Mouse (Mus musculus): ENCODE data around the gene Plxdc2.

GRCm38 (mm10) chr2:16568263-16568662, 212.2 kb downstream of the Plxdc2 start:
- no peak for TF ChIP-seq CTCF (IDR thresholded peaks at IDR 0.05; ENCODE audit: control insufficient read depth, insufficient read depth, low read length)
- no peak for TF ChIP-seq POLR2A (IDR thresholded peaks at IDR 0.05; ENCODE audit: borderline replicate concordance, control insufficient read depth, low read depth, low read length)
